Mouse (Mus musculus): ENCODE measurements around the gene Tubb2b.

Gene Tubb2b

DNA sequence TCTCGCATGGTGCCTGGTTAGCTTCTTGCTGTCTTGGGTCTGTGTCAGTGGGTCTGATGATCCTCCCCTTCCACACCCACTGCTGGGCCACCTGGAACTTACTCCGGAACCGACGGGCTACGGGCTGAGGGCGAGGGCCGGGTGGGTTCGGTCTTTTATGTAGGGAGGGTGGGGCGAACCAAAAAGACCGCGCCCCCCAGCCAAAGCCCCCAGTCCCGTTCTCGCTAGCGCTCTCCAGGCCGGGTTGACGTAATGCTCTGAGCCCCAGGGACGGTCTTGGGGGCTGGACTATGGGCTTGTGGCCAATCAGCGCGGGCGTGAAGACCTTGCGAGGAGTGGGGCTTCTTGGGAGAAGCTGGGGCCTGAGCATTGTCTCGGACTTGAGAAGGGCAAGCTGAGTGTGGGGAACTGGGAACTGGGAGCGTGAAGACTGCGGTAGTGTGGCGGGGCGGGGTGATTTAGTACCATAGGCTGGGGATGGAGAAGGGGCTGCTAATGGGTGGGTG is at the start of gene Tubb2b:
Gene Tubb2b, minus strand, starts transcription at position 241 of the 506 bp plus-strand sequence.
- peak; percentile 79 for DNase-seq (ENCODE audit: low spot score)

DNA sequence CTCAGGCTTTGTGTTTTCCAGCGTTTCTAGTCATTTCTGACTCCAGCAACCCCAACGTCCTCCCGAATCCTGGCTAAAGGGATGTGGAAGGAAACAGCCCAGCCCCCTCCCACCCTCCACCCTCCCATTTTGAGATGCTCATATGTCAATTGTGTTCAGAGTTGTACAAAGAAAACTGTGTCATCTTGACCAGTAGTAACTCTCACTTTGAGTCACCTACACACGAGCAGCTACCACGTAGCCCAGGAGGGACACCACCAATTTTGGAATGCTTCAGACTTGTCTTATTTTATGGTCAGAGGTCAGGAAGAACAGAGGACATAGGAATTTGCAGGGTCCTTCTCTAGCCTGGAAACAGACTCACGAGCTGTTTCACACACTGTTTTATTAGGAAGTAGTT is 43.8 kb upstream of the Tubb2b start:
- no peak for DNase-seq (ENCODE audit: low spot score)

DNA sequence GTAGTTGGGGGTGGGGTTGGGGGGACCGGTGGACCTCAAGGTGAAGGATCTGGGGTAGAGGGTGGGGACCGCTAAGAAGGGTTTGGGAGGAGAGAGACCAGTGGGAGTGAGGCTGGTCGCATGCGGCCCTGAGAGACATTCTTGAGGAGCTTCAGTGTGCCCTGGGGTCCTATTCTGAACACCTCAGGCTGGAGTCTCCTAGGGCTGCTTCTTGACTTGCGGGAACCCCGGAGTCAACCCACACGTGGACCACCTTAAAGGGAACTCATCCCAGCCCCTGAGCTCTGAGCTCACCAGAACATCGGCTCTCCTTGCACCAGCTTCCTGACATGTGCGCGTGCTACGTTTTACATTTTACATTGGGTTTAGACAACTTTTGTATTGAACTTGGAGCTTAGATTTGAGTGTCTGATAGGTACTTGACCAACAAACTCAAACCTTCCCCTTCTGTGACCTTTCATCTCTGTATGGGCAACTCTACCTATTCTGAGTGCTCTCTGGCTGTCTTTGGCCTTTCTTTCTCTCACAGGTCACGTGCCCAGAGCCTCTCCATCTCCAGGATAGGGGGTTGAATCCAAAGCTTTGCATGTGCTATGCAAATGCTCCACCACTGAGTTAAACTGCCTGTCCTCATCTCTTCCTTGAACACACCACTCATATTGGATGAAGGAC is 33.2 kb upstream of the Tubb2b start:
- no peak for DNase-seq (ENCODE audit: low spot score)

DNA sequence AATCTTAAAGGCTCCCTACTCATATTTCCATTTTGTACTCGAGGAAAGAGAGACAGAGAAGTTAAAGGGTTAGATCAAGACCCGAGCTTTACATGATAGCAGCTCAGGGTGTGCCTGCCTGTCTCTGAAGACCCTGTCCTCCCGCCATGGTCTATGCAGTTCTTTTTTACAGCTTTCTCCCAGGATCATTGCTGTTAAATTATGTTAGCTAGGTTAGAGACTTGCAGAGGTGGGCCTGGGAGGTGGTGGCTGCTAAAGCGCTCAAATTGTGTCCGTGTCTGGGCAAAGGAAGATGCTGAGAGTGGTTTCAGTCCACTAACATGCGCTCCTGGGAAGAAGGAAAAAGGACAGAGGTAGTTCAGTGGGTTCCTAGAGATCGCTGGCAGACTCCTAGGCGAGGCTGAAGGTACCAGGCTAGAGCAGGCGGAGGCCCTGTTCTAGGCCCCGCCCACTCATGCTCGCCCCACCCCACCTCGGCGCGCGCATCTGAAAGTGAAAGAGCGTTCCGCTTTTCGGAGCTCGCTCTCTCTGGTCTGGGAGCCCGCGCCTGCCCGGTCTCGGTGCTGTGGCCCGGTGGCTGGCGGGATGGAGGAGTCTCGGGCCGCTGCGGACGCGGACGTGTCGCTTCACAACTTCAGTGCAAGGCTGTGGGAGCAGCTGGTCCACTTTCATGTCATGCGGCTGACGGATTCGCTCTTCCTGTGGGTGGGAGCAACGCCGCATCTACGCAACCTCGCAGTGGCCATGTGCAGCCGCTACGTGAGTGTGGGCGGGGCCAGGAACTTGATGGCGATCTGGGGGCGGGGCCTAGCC is 32.4 kb upstream of the Tubb2b start, which contains the start of gene Psmg4:
Gene Psmg4, plus strand, starts transcription at position 474 of the 813 bp plus-strand sequence.
- DNase-seq (ENCODE audit: low spot score), result peak; percentile 93

DNA sequence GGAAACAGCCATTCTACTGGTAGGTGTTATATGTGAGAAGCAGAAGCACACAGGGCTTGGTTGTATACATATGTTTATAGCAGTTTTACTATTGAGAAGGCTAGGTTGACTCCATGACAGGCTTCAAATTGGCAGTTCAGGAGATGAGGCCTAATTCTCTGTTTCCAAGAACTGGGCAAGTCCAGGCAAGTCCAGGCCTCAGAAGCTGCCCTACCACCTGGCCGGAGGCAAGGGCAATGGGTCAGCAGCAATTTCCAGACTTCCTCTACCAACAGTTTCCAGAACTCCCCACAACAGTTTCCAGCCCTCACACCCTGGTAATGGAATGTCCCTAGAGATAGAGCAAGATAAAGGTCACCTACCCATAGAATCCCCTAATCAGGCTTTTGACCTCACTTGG is 29.7 kb upstream of the Tubb2b start:
- DNase-seq (ENCODE audit: low spot score), result no peak

DNA sequence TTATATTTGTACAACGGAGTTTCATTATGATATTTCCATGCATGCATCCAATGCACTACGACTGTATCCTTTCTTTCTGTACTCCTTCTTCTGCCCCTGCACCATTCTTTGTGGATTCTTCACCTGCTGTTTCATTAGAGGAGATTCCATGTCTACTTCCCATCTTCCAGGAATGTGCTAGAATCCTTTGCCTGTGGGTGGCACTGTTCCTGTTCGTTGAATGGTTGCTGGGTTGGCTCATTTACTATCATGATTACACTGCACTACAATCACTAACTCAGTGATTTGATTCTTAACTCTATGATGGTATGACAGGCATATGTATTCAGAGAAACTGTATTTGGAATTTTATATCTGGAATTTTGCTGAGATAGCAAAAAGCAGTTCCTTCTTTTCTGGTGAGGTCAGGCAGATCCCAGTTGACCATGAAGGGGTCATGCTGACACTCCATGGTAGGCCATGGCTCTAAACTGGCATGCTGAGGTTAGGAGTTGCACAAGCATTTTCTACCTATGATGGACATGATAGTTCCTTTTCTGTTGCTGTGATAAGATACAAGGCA is 27.4 kb upstream of the Tubb2b start:
- no peak for DNase-seq (ENCODE audit: low spot score)

DNA sequence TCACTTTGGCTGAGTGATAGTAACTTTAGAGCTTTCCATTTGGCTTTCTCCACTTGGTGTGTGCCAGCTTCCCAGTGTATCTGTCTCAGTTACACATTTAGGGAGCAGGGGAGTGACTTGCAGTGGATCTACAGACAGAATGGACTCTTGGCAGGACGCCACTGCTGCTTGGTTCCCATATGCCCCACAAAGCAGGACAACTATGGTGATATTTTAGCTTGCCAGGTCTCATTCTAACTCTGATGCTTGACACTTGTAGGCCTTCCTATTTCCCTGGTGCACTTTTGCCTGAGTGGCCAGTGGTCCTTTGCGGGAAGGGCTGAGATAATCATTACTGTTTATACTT is 26.5 kb upstream of the Tubb2b start:
- no peak for DNase-seq (ENCODE audit: low spot score)

DNA sequence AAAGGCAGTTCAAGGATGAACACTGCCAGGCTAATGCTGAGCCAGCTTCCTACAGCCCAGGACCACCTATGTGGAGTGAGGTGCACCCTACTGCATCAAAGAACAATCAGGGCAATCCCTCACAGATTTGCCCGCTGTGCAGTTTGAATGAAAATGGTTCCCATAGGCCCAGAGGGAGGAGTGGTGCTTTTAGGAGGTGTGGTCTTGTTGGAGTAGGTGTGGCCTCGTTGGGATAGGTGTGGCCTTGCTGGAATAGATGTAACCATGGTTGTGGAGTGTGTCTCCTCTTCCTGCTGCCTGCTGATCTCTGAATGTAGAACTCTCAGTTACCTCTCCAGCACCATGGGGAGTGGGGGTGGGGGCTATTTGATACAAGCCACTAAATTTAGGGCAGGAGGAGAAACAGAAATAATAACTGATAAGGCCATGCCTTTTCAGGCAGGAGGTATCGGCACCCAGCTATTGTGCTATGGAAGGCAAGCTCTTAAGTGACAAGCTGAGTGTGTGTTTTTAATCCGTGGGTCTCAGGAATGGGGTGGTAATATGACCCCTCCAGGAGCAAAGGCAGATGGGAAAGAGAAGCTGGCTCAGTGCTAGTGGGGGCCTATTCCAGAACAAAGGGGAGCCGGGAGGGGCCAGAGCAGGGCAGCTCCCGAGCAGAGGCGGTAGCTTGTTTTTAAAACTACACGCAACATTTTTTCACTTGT is 26.0 kb upstream of the Tubb2b start:
- no peak for DNase-seq (ENCODE audit: low spot score)

DNA sequence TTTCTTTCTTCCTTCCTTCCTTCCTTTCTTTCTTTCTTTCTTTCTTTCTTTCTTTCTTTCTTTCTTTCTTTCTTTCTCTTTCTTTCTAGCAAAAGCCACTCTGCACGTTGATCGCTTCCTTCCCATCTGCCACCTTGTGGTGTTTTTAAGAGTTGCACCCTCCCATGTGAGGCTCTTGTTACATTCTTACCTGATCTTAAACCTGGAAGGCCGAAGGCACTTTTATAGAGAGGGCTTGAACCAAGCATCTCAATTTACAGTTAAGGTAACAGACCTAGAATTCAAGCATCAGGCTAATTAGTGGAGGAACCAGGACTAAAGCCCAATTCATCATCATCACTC is 24.6 kb upstream of the Tubb2b start:
- peak; percentile 80 for DNase-seq (ENCODE audit: low spot score)

DNA sequence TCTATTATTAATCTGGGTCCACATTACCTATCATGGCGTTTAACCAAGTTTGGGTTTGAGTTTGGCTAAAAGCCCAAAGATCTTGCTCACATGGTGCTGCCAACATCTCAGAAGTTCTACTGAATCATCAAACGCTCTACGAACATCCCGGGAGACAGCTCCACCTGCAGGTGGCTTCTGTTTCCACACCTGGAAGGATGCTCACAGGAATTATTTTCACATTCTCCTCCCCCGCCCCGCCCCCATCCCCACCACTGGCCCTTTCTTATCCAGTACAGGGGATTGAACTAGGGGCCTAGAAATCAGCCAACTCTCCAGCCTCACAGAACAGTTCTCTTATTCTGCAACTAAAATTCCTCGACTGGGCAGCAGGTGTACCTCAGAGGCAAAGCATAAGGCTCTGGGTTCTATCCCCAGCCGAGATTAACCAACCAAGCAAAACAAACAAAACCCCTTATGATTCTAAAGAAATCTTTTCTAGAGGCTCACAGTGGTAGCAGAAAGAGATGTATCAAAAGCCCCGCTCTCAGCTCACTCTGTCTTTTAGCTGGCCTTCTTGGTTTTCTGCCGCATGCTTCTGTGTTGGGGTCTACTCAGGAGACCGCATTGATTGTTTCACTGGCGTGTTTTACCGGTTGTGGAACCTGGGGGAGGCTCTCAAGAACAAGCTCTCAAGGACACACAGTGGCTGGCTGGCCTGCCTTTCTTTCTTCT is 24.1 kb upstream of the Tubb2b start:
- peak; percentile 85 for DNase-seq (ENCODE audit: low spot score)

DNA sequence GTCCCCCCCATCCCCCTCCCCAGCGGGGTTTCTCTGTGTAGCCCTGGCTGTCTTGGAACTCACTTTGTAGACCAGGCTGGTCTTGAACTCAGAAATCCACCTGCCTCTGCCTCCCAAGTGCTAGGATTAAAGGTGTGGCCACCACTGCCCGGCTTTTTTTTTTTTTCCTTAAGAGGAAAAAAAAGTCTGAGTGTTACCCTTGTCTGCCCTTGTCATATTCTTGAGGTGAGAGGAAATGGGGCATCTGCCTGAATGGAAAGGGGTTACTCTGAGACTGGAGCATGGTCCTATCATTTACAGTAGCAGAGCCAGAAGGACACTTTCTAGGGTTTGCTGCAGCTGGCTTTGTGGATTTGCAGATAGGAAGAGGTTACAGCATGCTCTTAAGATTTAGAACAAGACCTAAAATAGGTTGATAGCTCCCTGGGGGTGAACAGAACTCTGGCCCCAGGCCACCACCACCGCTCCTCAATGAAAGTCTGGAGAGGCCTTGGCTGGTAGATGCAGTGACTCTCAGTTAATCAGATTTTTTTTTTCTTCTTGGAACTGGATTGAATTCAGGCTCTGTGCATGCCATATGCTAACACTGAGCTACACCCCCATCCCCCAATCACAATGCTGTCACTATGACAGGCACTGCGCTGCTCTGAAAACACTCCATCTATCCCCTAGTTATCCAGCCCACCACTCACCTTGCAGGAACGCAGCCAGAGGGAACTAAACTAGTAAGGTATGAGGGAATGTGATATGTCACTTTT is 23.2 kb upstream of the Tubb2b start:
- no peak for DNase-seq (ENCODE audit: low spot score)

DNA sequence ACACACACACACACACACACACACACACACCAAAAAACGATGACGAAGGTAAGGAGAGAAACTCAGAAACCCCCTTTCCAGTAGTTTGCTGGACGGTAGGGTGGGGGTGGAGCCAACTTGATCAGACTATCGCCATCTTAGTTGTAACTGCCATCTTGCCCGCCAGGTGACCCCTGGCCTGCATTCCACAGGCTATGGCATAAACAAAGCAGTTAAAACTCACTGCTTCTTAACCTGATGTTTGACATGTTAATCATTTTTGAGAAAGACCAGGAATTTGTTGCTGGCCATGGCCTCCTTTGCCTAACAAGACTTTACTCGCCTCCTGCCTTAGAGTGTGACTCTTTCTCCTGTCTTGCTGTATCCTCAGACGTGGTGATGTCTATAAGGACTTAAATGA is 22.4 kb upstream of the Tubb2b start:
- DNase-seq (ENCODE audit: low spot score), result no peak

DNA sequence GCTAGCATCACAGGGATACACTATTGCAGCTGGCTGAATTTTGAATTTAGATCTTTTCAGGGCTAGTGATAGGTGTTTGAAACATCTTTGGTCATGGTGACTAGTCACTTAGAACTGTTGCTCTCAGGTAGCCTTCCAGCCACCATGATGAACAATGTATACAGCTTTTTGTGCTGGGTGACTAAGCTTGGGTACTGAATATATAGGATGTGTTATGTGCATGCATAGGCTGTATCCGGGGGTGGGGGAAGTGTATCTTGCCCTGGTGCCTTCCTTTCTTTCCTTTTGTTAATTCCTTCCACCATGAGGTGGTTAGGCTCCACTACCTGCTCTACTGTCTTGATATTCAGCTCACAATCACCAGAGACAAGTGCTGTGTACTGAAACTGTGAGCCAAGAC is 21.2 kb upstream of the Tubb2b start:
- no peak for DNase-seq (ENCODE audit: low spot score)

DNA sequence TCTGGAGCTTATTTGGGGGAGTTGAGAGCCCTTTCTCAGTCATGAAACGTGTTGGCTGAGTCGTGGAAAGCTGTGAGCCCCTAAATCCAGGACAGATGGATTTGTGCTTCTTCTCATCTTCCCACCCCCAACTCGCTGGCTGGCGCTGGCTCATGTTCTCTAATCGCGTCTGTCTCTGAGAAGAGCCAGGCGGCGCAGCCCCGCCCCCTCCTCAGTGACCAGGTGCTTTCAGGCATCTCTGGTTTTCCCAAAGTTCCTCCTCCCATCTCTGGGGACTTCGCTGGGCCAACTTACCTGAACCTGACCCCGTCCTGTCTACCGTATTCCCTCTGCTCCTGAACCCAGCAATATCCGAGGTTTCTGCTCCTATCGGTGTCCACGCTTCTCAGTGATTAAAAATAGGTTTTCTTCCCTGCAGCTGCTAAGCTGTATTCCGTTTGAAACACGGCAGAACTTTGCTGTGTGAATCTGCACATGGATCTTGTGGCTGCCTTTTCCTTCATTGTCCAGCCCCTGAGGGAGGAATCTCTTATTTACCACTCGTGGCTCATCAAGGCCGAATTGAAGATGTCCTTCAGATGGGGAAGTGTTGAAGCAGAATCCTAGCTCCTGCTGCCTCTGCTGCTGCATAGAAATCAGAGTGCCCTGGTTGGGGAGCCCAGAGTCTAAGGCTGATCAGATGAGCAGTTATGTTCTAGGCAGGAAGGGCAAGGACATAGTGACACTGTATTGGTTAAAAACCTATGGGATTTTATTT is 20.2 kb upstream of the Tubb2b start:
- peak; percentile 74 for DNase-seq (ENCODE audit: low spot score)

DNA sequence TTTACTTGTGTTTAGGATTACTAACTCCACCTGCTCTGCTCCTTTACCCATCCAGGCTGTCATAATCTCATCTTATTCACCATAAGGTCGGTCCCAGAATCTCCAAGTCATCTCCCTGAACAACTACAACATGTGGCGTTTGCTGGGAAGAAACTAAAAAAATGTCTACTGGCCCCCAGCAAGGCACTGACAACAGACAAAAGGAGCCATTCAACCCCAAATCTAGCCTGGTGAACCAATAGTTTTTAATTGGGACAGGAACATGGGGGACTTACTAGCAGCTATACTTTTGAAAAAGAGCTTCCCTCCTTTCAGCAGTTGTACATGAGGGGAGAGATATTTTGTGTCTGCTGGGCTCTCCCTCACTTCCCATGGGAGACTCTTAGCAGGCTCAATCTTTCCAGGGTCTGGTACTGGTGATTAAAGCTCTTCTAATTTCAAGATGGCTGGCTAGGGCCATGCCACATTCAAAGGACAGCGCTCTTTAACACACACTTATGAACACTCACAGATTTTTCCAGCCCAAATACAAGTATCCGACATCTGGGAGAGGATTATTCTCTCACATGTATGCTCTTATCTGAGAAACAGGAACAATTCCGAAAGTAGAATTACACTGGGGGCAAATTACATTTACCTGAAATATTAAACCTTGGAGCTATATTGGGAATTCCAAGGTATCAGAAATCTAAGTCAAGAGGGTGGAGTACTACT is 19.4 kb upstream of the Tubb2b start:
- DNase-seq (ENCODE audit: low spot score), result no peak

DNA sequence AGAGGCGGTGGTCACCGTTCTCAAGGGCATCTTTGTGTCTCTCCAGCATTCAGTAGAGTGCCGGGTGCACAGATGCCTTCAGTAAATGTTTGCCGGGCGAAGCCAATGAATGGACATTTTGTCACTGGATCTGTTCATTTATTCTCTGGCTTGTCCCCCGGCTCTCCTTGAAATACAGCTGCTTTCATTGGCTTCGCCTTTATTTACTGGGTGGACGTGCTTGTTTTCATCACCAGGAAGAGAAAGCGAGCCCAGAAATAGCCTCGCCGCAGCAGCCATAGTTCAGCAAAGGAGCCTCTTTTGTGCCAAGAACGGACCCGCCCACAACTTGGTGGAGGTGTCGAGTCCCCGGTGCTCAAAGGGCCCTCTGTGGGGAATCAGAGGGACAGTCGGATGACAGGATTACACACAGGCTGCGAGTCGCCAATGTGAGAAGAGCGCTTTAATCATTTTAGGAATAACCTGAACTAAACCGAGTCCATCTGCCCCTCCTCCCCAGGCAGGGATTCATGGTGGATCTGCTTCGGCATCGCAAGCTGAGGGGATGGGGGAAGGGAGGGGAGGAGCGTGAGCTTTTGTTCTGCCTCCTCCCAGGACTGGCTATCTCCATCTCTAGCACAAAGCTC is 18.6 kb upstream of the Tubb2b start:
- DNase-seq (ENCODE audit: low spot score), result peak; percentile 80

DNA sequence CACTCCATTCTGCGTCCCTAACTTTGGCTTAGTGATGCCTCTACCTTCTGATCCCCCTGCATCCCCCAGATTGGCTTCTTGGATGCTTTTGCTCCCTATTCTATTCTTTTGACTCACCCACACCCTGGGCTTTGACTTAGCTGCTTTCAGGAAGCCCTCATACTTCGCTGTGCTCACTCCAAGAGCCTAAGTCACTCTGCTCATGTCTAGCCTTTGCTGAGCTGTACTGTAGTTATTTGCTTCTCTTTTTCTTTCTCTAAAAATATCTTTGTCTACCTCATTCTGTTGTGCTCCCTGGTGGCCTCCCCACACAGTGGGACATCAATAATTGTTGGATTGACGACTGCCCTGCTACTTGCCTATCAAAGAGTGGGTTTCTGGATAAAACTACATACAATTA is 17.9 kb upstream of the Tubb2b start:
- DNase-seq (ENCODE audit: low spot score), result no peak

DNA sequence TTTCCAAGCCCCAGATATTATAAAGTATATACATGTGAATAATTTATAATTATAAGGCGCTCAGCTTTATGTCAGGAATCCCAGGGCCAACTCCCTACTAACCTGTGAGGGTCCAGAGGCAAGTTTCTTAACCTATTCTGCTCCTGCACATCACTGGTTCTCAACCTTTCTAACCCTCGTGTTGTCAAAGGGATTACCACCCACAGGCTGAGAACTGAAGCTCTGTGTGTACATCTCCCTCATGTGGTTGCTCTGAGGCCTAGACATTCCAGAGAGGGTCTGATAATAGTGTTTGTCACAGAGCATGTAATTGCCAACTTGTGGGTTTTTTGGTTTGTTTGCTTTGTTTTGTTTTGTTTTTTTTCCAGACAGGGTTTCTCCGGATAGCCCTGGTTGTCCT is 16.6 kb upstream of the Tubb2b start:
- no peak for DNase-seq (ENCODE audit: low spot score)

DNA sequence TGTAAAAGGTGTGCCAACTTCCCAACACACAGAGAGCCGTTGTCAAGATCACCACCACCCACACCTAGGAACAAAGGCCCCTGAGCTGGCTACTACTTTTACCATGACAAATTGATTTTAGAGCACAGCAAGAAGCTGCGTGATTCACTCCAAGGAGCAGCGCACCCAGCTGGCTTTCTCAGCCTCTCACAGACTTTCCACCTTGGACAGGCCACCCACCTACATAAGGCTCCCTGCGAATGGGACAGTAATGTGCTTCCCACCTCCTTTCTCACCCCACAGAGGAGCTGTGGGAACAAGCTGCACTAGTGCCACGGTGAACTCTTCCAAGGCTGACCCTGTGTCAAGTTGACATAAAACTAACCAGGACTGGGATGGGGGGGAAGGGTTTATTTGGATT is 13.1 kb upstream of the Tubb2b start:
- no peak for DNase-seq (ENCODE audit: low spot score)
